ENCODE assay signal across 8 mouse cellular contexts in the genomic region with DNA sequence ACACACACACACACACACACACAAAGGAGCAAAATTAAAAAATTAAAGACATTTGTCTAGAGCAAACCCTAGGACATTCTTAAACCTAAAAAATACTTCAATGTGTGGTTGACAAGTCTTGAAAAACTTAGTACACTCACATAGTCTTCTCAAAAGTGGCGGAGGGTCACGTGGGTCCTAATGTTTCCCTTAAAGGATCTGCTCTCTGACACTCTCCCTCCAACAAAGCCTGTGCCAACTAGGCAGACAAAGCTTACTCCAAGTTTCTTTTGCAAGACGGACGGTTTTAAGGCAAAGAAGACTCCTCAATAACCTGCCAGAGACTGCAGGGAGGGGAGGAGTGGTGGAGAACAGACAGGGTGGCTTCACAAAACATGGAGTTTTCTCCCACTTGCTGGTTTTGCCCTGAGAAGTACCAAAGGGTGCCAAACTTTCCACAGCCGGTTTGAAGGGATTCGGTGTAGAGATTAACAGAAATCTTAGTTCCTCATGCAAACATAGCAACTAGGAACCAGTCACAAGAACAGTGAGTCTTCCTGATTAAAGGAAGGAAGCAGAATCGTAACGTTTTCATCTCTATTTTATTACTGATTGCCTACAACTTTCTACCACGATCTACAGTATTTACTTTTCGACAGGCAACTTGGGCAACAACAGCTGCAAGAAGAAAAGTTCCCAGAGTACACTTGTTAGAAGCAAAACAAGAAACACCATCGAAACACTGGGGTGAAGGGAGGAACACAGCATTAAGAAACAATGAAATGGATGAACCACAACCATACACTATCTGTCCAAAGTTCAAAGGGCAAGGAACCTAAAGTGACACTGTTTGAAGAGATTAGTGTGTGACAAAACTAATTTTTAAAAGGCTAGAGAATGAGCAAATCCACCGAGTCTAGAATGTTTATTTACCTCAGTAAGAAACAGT. TPM values are rescaled to one million over a fixed set of nuclear protein-coding genes. Genes with fewer than 3 reads are reported as not detected.
DNase-seq lines count a peak whose midpoint lies in the region; ATAC-seq and TF ChIP-seq lines count a peak whose summit lies in the region.

No protein-coding gene starts in this region.

- no peaks in the 10 kb centered on the region for H3K27me3 ChIP-seq in heart, embryonic 10.5 days (ENCODE audit: insufficient read depth, poor library complexity, severe bottlenecking)
- H3K27me3 ChIP-seq in thymus, adult 2 months (ENCODE audit: control insufficient read depth, insufficient read depth, low read length) = no peaks in the 10 kb centered on the region
- H3K27me3 ChIP-seq in liver, embryonic 11.5 days (replicated peaks; ENCODE audit: control insufficient read depth, insufficient read depth, low read length) = no peaks in the 10 kb centered on the region
- H3K27me3 ChIP-seq in stomach, postnatal 0 days (ENCODE audit: control insufficient read depth, insufficient read depth, low read length) = no peaks in the 10 kb centered on the region

- no peak for TF ChIP-seq CTCF in thymus, adult 2 months (IDR thresholded peaks at IDR 0.05; ENCODE audit: borderline replicate concordance, control insufficient read depth, extremely low read depth, insufficient read depth, low read length, poor library complexity)
- no peak for TF ChIP-seq CTCF in stomach, postnatal 0 days (IDR thresholded peaks at IDR 0.05; ENCODE audit: low read depth)

- H3K36me3 ChIP-seq in heart, embryonic 10.5 days = no peaks in the 10 kb centered on the region
- no peaks in the 10 kb centered on the region for H3K36me3 ChIP-seq in thymus, adult 2 months (ENCODE audit: control insufficient read depth, insufficient read depth, low read length)
- no peaks in the 10 kb centered on the region for H3K36me3 ChIP-seq in liver, embryonic 11.5 days (ENCODE audit: control insufficient read depth, insufficient read depth, low read length)
- H3K36me3 ChIP-seq in stomach, postnatal 0 days (ENCODE audit: control insufficient read depth, insufficient read depth, low read length) = no peaks in the 10 kb centered on the region

- H3K9me3 ChIP-seq in heart, embryonic 10.5 days = no peaks in the 10 kb centered on the region
- H3K9me3 ChIP-seq in liver, embryonic 11.5 days (ENCODE audit: control insufficient read depth, low read length) = no peaks in the 10 kb centered on the region
- no peaks in the 10 kb centered on the region for H3K9me3 ChIP-seq in stomach, postnatal 0 days (ENCODE audit: control insufficient read depth, low read length)

- H3K9ac ChIP-seq in liver, embryonic 11.5 days (ENCODE audit: low read depth, low read length) = no peak overlapping the region
- no peak overlapping the region for H3K9ac ChIP-seq in stomach, postnatal 0 days (ENCODE audit: low read length)

- 72% methylated on average over 12 of the region's 12 CpGs for WGBS in heart, embryonic 10.5 days
- WGBS in thymus, adult 2 months = 28% methylated on average over 12 of the region's 12 CpGs
- WGBS in liver, embryonic 11.5 days = 59% methylated on average over 12 of the region's 12 CpGs
- WGBS in stomach, postnatal 0 days = 48% methylated on average over 12 of the region's 12 CpGs

- 0 out of 2 replicates have a peak overlapping the region, but pooled peaks have one; percentile 89 for H3K4me3 ChIP-seq in heart, embryonic 10.5 days
- H3K4me3 ChIP-seq in thymus, adult 2 months (ENCODE audit: control insufficient read depth, insufficient read depth, low read length) = no peak overlapping the region
- H3K4me3 ChIP-seq in liver, embryonic 11.5 days (ENCODE audit: low read depth, low read length) = peak overlapping the region; percentile 83
- H3K4me3 ChIP-seq in stomach, postnatal 0 days (ENCODE audit: low read depth, low read length) = no peak overlapping the region

- TF ChIP-seq POLR2A in thymus, adult 2 months (IDR thresholded peaks at IDR 0.05; ENCODE audit: control insufficient read depth, extremely low read depth, insufficient read depth, low read length, poor library complexity) = no peak

- peaks cover 6% of the 10 kb centered on the region; the same call in 1 of the 2 replicates for H3K4me1 ChIP-seq in heart, embryonic 10.5 days
- peaks cover 9% of the 10 kb centered on the region for H3K4me1 ChIP-seq in thymus, adult 2 months (replicated peaks; ENCODE audit: control insufficient read depth, insufficient read depth, low read length)
- H3K4me1 ChIP-seq in liver, embryonic 11.5 days (replicated peaks; ENCODE audit: control insufficient read depth, insufficient read depth, low read length) = peaks cover 21% of the 10 kb centered on the region
- peaks cover 2% of the 10 kb centered on the region; the same call in 1 of the 2 replicates for H3K4me1 ChIP-seq in stomach, postnatal 0 days (replicated peaks; ENCODE audit: control insufficient read depth, insufficient read depth)

- H3K27ac ChIP-seq in heart, embryonic 10.5 days = no peak overlapping the region
- peak overlapping the region; percentile 14; the same call in 1 of the 2 replicates for H3K27ac ChIP-seq in thymus, adult 2 months (ENCODE audit: control insufficient read depth, insufficient read depth, low read length)
- H3K27ac ChIP-seq in liver, embryonic 11.5 days (ENCODE audit: low read depth, low read length) = peak overlapping the region; percentile 19; the same call in 1 of the 2 replicates
- H3K27ac ChIP-seq in stomach, postnatal 0 days (replicated peaks) = no peak overlapping the region

- H3K4me2 ChIP-seq in liver, embryonic 11.5 days = peak overlapping the region; percentile 78
- H3K4me2 ChIP-seq in stomach, postnatal 0 days (replicated peaks; ENCODE audit: low read depth) = peak overlapping the region; percentile 86; the same call in 1 of the 2 replicates

- no peak for ATAC-seq in liver, embryonic 11.5 days (replicated peaks; ENCODE audit: low FRiP score)
- no peak for ATAC-seq in stomach, postnatal 0 days (ENCODE audit: low FRiP score, low TSS enrichment)

- DNase-seq in heart, embryonic 10.5 days (ENCODE audit: low spot score) = no peak
- DNase-seq in heart, postnatal 25 days (ENCODE audit: low spot score) = no peak
- no peak for DNase-seq in thymus, adult 2 months
- no peak for DNase-seq in thymus, postnatal 4 days
- no peak for DNase-seq in liver, embryonic 11.5 days (ENCODE audit: low spot score)
- no peak for DNase-seq in stomach, postnatal 0 days (ENCODE audit: low spot score)
- DNase-seq in embryo, embryonic 9.5 days (ENCODE audit: extremely low spot score) = no peak
- no peak for DNase-seq in frontal cortex, postnatal 10 days (ENCODE audit: low spot score in 2 of 2)

- no peak for TF ChIP-seq EP300 in stomach, postnatal 0 days (optimal IDR thresholded peaks at IDR 0.05)

- intact Hi-C loops in heart, postnatal 25 days (cut with DNase I) = no loop called here

RNA-seq across cellular contexts. Expression of a gene that starts 1.8 kb away (rescaled TPM):
- polyA plus RNA-seq in heart, embryonic 10.5 days (2016; fragmentation: Nextera tagmentation; extraction: Ambion mirVana) = 155 TPM in 2 replicates
- 100 to 1,000 TPM in 1 of 2 experiments, 10 to 100 TPM in 1; 96.6 to 101 TPM for total RNA-seq in heart, postnatal 25 days (2021)
- polyA plus RNA-seq in thymus, adult 2 months (2012; rRNA removed) = 74.5 and 96.2 TPM in 2 replicates
- polyA plus RNA-seq in liver, embryonic 11.5 days (2014; fragmentation: Nextera tagmentation; extraction: Ambion mirVana) = 123 and 126 TPM in 2 replicates
- polyA plus RNA-seq in stomach, postnatal 0 days (2015; fragmentation: Nextera tagmentation; extraction: Ambion mirVana) = 128 and 138 TPM in 2 replicates

Comparison
In these comparisons a context has a peak if more than half of its experiments do, and no peak if none do; other contexts are left out.
1. H3K27ac ChIP-seq: peak in thymus, adult 2 months (single experiment) and liver, embryonic 11.5 days (single experiment); none in heart, embryonic 10.5 days (single experiment) and stomach, postnatal 0 days (single experiment).
2. H3K4me3 ChIP-seq: peak in heart, embryonic 10.5 days (single experiment) and liver, embryonic 11.5 days (single experiment); none in thymus, adult 2 months (single experiment) and stomach, postnatal 0 days (single experiment).